Mouse (Mus musculus) C2C12 (cell line): ENCODE data around the gene Asb5.

Experiments used
- CTCF ChIP-seq: IDR thresholded peaks from one replicate; pipeline ENCODE4 v1.5.1; 2011; ENCODE audit not compliant: control insufficient read depth, insufficient read depth, insufficient read length
- MYOG ChIP-seq: IDR thresholded peaks from one replicate; pipeline ENCODE4 v1.6.1; 2011; ENCODE audit not compliant: control insufficient read depth, insufficient read length; ENCODE audit errors: extremely low read depth
- USF1 ChIP-seq: IDR thresholded peaks from one replicate; pipeline ENCODE4 v1.6.1; 2011; ENCODE audit warnings: low read depth, mild to moderate bottlenecking, control low read depth, moderate library complexity

- no peak for TF ChIP-seq MYOG
- TF ChIP-seq CTCF = no peak
- no peak for TF ChIP-seq USF1
Measured at GRCm38 (mm10) chr8:54493915-54494314, 35.5 kb upstream of the Asb5 start.
